Mouse (Mus musculus) G1E (cell line): ENCODE measurements around the gene Ern1.

Experiments used
- CTCF ChIP-seq: IDR thresholded peaks from 2 replicates; pipeline ENCODE4 v1.5.1; 2012; ENCODE audit warnings: low read depth, low read length, inconsistent platforms, mixed read lengths
- TAL1 ChIP-seq: conservative IDR thresholded peaks from 2 replicates; pipeline ENCODE4 v1.6.1; 2012; ENCODE audit warnings: low read depth, low read length, inconsistent platforms, mixed read lengths

GRCm38 (mm10) chr11:106359350-106359749 lies 128.3 kb downstream of the Ern1 start:
- TF ChIP-seq TAL1 (no peak), CTCF (no peak)
